Mouse (Mus musculus) midbrain, postnatal 0 days (tissue): ENCODE measurements around the gene Col17a1. TPM values are rescaled to one million over a fixed set of nuclear protein-coding genes. Genes with fewer than 3 reads are reported as not detected.

Source experiments
- ATAC-seq: fragments of 200-750 bp; cut with Nextera tagmentation; 2 replicates; pipeline ENCODE4 v1.8.0; 2017; ENCODE audit warnings: moderate number of reproducible peaks, mild to moderate bottlenecking, moderate TSS enrichment, moderate library complexity; ENCODE audit not compliant: low FRiP score
- DNase-seq: peaks from one replicate; pipeline ENCODE4 v3.0.0-alpha.2; 2015; ENCODE audit warnings: low spot score
- H3K27ac ChIP-seq: fragments of 300-500 bp; sonication (generic); 2 replicates; pipeline ENCODE4 v1.5.1; 2014; ENCODE audit warnings: low read depth, mild to moderate bottlenecking, low read length, mixed read lengths
- H3K27me3 ChIP-seq: fragments of 300-500 bp; sonication (generic); 2 replicates; pipeline ENCODE4 v1.6.1; 2014; ENCODE audit warnings: low read length, control low read depth, mixed read lengths; ENCODE audit not compliant: insufficient read depth
- H3K36me3 ChIP-seq: fragments of 300-500 bp; sonication (generic); 2 replicates; pipeline ENCODE4 v1.6.1; 2014; ENCODE audit warnings: low read length, control low read depth, mixed read lengths; ENCODE audit not compliant: insufficient read depth
- H3K4me1 ChIP-seq: fragments of 300-500 bp; sonication (generic); 2 replicates; pipeline ENCODE4 v1.6.1; 2014; ENCODE audit warnings: mild to moderate bottlenecking, control low read depth, antibody characterized with exemption, low read length, mixed read lengths; ENCODE audit not compliant: insufficient read depth
- H3K4me2 ChIP-seq: fragments of 300-500 bp; sonication (generic); 2 replicates; pipeline ENCODE4 v1.6.1; 2014; ENCODE audit warnings: low read depth, mild to moderate bottlenecking, low read length, mixed read lengths; ENCODE audit not compliant: poor library complexity, severe bottlenecking
- H3K4me3 ChIP-seq: fragments of 300-500 bp; sonication (generic); 2 replicates; pipeline ENCODE4 v1.5.1; 2014; ENCODE audit warnings: low read depth, mild to moderate bottlenecking, low read length, moderate library complexity
- H3K9ac ChIP-seq: fragments of 300-500 bp; sonication (generic); replicated peaks from 2 replicates; pipeline ENCODE4 v1.6.1; 2014; ENCODE audit warnings: mild to moderate bottlenecking, low read length, moderate library complexity, mixed read lengths; ENCODE audit not compliant: poor library complexity, severe bottlenecking
- H3K9me3 ChIP-seq: fragments of 300-500 bp; sonication (generic); 2 replicates; pipeline ENCODE4 v1.6.1; 2016; ENCODE audit warnings: low read length, control low read depth
- CTCF ChIP-seq: IDR thresholded peaks from 2 replicates; pipeline ENCODE4 v1.5.1; 2016; ENCODE audit warnings: antibody characterized with exemption, mild to moderate bottlenecking
- WGBS: fragments of 180-500 bp; shearing (Covaris S2); extraction: QIAGEN DNeasy Blood & Tissue Kit; methylation state at CpG from one replicate; pipeline ENCODE4 v1.1.7; 2014; 5-methylcytosine and 5-hydroxymethylcytosine counted together
- polyA plus RNA-seq: library from polyadenylated mRNA; unstranded; fragments of >200 nt; fragmentation: Nextera tagmentation; extraction: Ambion mirVana; gene quantifications from 2 replicates; pipeline ENCODE4 v1.2.1, GENCODE M21; 2015
- total RNA-seq: library from RNA; depleted of rRNA; stranded (reverse); fragments of >200 nt; gene quantifications from 2 replicates; pipeline ENCODE4 v1.2.3, GENCODE M21; 2014

The Col17a1 gene
- total and polyA plus RNA-seq, 2 experiments from 2014 or later = 0.33 to 1.6 TPM

- Histone ChIP-seq H3K27me3 (no peaks in the 10 kb centered on the region), H3K36me3 (no peaks in the 10 kb centered on the region), H3K9me3 (no peaks in the 10 kb centered on the region), H3K4me1 (0 out of 2 replicates have a peak, but pooled peaks cover 3% of the 10 kb centered on the region), H3K27ac (no peak overlapping the region), H3K4me3 (no peak overlapping the region), H3K9ac (no peak overlapping the region), H3K4me2 (no peak overlapping the region)
- DNase-seq (no peak), ATAC-seq (no peak)
- WGBS = 92% methylated on average over 9 of the region's 9 CpGs
- TF ChIP-seq CTCF = no peak
Measured at GRCm38 (mm10) chr19:47659765-47660408, 32.0 kb downstream of the Col17a1 start.

GRCm38 (mm10) chr19:47658914-47659535, 32.9 kb downstream of the Col17a1 start:
- peak; percentile 67 for ATAC-seq
- no peaks in the 10 kb centered on the region for H3K36me3 ChIP-seq
- H3K9me3 ChIP-seq = no peaks in the 10 kb centered on the region
- no peak overlapping the region for H3K4me2 ChIP-seq
- no peaks in the 10 kb centered on the region for H3K27me3 ChIP-seq
- no peak overlapping the region for H3K4me3 ChIP-seq
- H3K4me1 ChIP-seq = 0 out of 2 replicates have a peak, but pooled peaks cover 3% of the 10 kb centered on the region
- H3K27ac ChIP-seq = peak overlapping the region; percentile 33; the same call in 1 of the 2 replicates
- TF ChIP-seq CTCF = peak; percentile 82
- WGBS = 13% methylated on average over 5 of the region's 5 CpGs
- DNase-seq = peak; percentile 73
- H3K9ac ChIP-seq = no peak overlapping the region; the same call in 1 of the 2 replicates

- H3K36me3 ChIP-seq = no peaks in the 10 kb centered on the region
- no peak overlapping the region for H3K9ac ChIP-seq
- no peak overlapping the region for H3K27ac ChIP-seq
- 78% methylated on average over 11 of the region's 11 CpGs for whole genome bisulfite sequencing
- no peak overlapping the region for H3K4me2 ChIP-seq
- DNase-seq (no peak), ATAC-seq (no peak)
- no peak overlapping the region for H3K4me3 ChIP-seq
- no peaks in the 10 kb centered on the region for H3K9me3 ChIP-seq
- no peaks in the 10 kb centered on the region for H3K27me3 ChIP-seq
- no peak for TF ChIP-seq CTCF
- 0 out of 2 replicates have a peak, but pooled peaks cover 3% of the 10 kb centered on the region for H3K4me1 ChIP-seq
Measured at GRCm38 (mm10) chr19:47654896-47655295, 37.0 kb downstream of the Col17a1 start.

- no peaks in the 10 kb centered on the region for H3K9me3 ChIP-seq
- ATAC-seq = no peak
- no peak overlapping the region for H3K27ac ChIP-seq
- H3K9ac ChIP-seq = no peak overlapping the region
- no peak for TF ChIP-seq CTCF
- no peak for DNase-seq
- no peak overlapping the region for H3K4me2 ChIP-seq
- H3K4me3 ChIP-seq = no peak overlapping the region
- WGBS = 87% methylated on average over 8 of the region's 8 CpGs
- no peaks in the 10 kb centered on the region for H3K27me3 ChIP-seq
- H3K36me3 ChIP-seq = no peaks in the 10 kb centered on the region
- no peaks in the 10 kb centered on the region for H3K4me1 ChIP-seq
Measured at GRCm38 (mm10) chr19:47653173-47653572, 38.7 kb downstream of the Col17a1 start.

GRCm38 (mm10) chr19:47652255-47652654, 39.6 kb downstream of the Col17a1 start:
- TF ChIP-seq CTCF = no peak
- no peaks in the 10 kb centered on the region for H3K27me3 ChIP-seq
- no peak overlapping the region for H3K4me3 ChIP-seq
- no peak overlapping the region for H3K27ac ChIP-seq
- no peak for ATAC-seq
- no peak for DNase-seq
- H3K9me3 ChIP-seq = no peaks in the 10 kb centered on the region
- no peaks in the 10 kb centered on the region for H3K4me1 ChIP-seq
- H3K4me2 ChIP-seq = no peak overlapping the region
- no peak overlapping the region for H3K9ac ChIP-seq
- 76% methylated on average over 8 of the region's 8 CpGs for WGBS
- peaks cover 6% of the 10 kb centered on the region; the same call in 1 of the 2 replicates for H3K36me3 ChIP-seq

GRCm38 (mm10) chr19:47651160-47651480, 40.8 kb downstream of the Col17a1 start:
- peaks cover 7% of the 10 kb centered on the region; the same call in 1 of the 2 replicates for H3K36me3 ChIP-seq
- no peak overlapping the region for H3K27ac ChIP-seq
- ATAC-seq = no peak
- H3K27me3 ChIP-seq = no peaks in the 10 kb centered on the region
- TF ChIP-seq CTCF = no peak
- H3K9me3 ChIP-seq = no peaks in the 10 kb centered on the region
- H3K4me3 ChIP-seq = no peak overlapping the region
- WGBS = 94% methylated on average over 5 of the region's 5 CpGs
- no peaks in the 10 kb centered on the region for H3K4me1 ChIP-seq
- no peak overlapping the region for H3K4me2 ChIP-seq
- H3K9ac ChIP-seq = no peak overlapping the region
- DNase-seq = no peak
